Mouse (Mus musculus) lung, adult 2 months (tissue): ENCODE data around the gene Carmil2.

Experiments
- CTCF ChIP-seq: fragments of 200-500 bp; IDR thresholded peaks from 2 replicates; pipeline ENCODE4 v1.5.1; 2011; ENCODE audit warnings: mild to moderate bottlenecking, low read length, control low read depth; ENCODE audit not compliant: insufficient read depth
- POLR2A ChIP-seq: fragments of 200-500 bp; IDR thresholded peaks from 2 replicates; pipeline ENCODE4 v1.6.1; 2011; ENCODE audit warnings: low read depth, mild to moderate bottlenecking, control low read depth, low read length, borderline replicate concordance; ENCODE audit errors: extremely low read depth

GRCm38 (mm10) chr8:105636963-105637510, 49.0 kb upstream of the Carmil2 start, which contains the start of gene Agrp:
- TF ChIP-seq POLR2A: peak; percentile 10; the same call in 1 of the 2 replicates
- no peak for TF ChIP-seq CTCF
